Mouse (Mus musculus) stomach, embryonic 16.5 days (tissue): ENCODE data around the gene Sigirr. TPM values are rescaled to one million over a fixed set of nuclear protein-coding genes. Genes with fewer than 3 reads are reported as not detected.

ENCODE experiments used
- ATAC-seq: fragments of 200-750 bp; cut with Nextera tagmentation; 2 replicates; pipeline ENCODE4 v1.8.0; 2017; ENCODE audit warnings: moderate number of reproducible peaks, moderate TSS enrichment; ENCODE audit not compliant: insufficient read depth, low FRiP score
- H3K27ac ChIP-seq: fragments of 300-500 bp; sonication (generic); 2 replicates; pipeline ENCODE4 v1.5.1; 2014; ENCODE audit warnings: low read length
- H3K27me3 ChIP-seq: fragments of 300-500 bp; sonication (generic); 2 replicates; pipeline ENCODE4 v1.6.1; 2014; ENCODE audit warnings: low read length, control low read depth, mixed read lengths; ENCODE audit not compliant: control insufficient read depth, insufficient read depth
- H3K36me3 ChIP-seq: fragments of 300-500 bp; sonication (generic); 2 replicates; pipeline ENCODE4 v1.6.1; 2014; ENCODE audit warnings: low read length; ENCODE audit not compliant: control insufficient read depth, insufficient read depth
- H3K4me1 ChIP-seq: fragments of 300-500 bp; sonication (generic); 2 replicates; pipeline ENCODE4 v1.6.1; 2014; ENCODE audit warnings: low read length, control low read depth, mixed read lengths; ENCODE audit not compliant: control insufficient read depth, insufficient read depth
- H3K4me2 ChIP-seq: fragments of 300-500 bp; sonication (generic); 2 replicates; pipeline ENCODE4 v1.6.1; 2014; ENCODE audit warnings: low read depth, low read length, mixed read lengths
- H3K4me3 ChIP-seq: fragments of 300-500 bp; sonication (generic); replicated peaks from 2 replicates; pipeline ENCODE4 v1.5.1; 2014; ENCODE audit warnings: mild to moderate bottlenecking, low read length
- H3K9ac ChIP-seq: fragments of 300-500 bp; sonication (generic); 2 replicates; pipeline ENCODE4 v1.6.1; 2014; ENCODE audit warnings: low read length
- H3K9me3 ChIP-seq: fragments of 300-500 bp; sonication (generic); replicated peaks from 2 replicates; pipeline ENCODE4 v1.6.1; 2016; ENCODE audit warnings: low read length, control low read depth; ENCODE audit not compliant: control insufficient read depth
- WGBS: fragments of 180-500 bp; shearing (Covaris S2); extraction: QIAGEN DNeasy Blood & Tissue Kit; methylation state at CpG from one replicate; pipeline ENCODE4 v1.1.7; 2014; 5-methylcytosine and 5-hydroxymethylcytosine counted together
- polyA plus RNA-seq: library from polyadenylated mRNA; unstranded; fragments of >200 nt; fragmentation: Nextera tagmentation; extraction: Ambion mirVana; gene quantifications from 2 replicates; pipeline ENCODE4 v1.2.1, GENCODE M21; 2015

Gene Sigirr
- polyA plus RNA-seq, 1 experiment from 2014 or later, result 14.7 TPM

DNA sequence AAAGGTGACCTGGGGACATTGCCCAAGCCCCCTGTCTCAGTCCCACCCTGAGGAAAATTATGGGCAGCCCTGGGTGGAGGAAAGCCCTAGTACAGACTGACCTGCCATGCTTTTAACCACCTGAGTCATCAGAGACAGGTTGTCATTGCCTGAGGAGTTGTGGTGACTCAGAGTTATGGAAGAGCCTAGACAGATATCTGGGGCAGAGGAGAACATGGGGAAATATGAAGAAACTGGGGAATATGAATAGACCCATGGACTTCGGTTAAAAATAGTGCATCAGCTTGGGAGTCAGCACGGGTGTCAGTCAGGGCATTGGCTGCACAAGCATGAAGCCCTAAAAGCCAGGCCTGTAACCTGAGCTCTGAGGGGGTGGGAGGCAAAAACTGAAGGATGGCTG is 51.0 kb downstream of the Sigirr start:
- Histone ChIP-seq H3K4me1 (peaks cover 14% of the 10 kb centered on the region), H3K27ac (no peak overlapping the region), H3K27me3 (no peaks in the 10 kb centered on the region), H3K9me3 (no peaks in the 10 kb centered on the region), H3K36me3 (no peaks in the 10 kb centered on the region), H3K9ac (no peak overlapping the region), H3K4me2 (no peak overlapping the region), H3K4me3 (no peak overlapping the region)
- WGBS, result 74% methylated on average over 2 of the region's 2 CpGs
- no peak for ATAC-seq

DNA sequence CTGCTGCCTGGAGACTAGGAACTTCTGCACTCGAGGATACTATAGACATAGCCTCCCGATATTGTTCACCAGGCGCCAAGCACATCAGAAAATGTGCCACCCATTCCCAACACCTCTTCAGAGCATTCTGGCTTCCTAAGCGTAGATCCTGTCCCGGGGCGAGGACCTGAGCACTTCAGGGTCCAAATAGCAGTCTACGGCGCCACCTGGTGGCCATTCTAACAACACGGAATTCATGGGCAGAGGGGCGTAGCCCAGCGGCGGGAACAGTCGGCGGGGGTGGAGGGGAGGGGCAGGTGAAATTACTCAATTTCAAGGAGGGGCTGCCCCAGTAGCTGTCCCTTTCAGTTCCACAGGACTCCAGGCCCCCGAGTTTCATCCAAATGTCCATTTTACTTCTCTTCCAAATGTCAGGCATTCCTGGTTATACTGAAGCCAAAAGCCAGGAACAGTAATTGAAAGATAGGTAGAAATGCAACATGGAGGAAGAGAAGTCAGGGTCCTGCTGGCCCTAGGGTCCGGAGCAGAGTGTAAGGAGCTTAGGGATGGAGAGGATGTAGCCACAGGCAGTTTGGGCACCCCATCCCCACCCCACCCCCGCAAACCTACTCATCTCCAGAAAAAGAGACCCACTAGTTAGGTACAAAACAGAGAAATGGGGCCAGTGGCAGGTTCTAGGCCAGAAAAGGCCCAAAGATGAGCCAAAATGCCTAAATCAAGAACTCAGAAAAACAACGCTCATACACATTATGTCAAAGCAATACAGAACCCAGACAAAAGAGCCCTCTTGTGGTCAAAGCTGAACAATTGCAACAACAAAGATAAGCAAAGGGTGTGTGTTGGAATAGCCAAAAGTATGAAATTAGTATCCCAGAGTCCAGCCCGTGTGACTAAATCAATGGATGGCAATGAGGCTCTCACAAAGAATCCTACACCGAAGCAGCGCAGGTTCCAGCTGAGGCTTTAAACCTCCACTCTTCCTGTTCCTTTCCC is 51.9 kb downstream of the Sigirr start:
- Histone ChIP-seq H3K9me3 (no peaks in the 10 kb centered on the region), H3K4me3 (peak overlapping the region; percentile 39), H3K9ac (peak overlapping the region; percentile 71), H3K27me3 (no peaks in the 10 kb centered on the region), H3K36me3 (no peaks in the 10 kb centered on the region), H3K4me2 (peak overlapping the region; percentile 91), H3K4me1 (peaks cover 14% of the 10 kb centered on the region), H3K27ac (peak overlapping the region; percentile 98)
- peak; percentile 89 for ATAC-seq
- 8% methylated on average over 21 of the region's 21 CpGs for WGBS

DNA sequence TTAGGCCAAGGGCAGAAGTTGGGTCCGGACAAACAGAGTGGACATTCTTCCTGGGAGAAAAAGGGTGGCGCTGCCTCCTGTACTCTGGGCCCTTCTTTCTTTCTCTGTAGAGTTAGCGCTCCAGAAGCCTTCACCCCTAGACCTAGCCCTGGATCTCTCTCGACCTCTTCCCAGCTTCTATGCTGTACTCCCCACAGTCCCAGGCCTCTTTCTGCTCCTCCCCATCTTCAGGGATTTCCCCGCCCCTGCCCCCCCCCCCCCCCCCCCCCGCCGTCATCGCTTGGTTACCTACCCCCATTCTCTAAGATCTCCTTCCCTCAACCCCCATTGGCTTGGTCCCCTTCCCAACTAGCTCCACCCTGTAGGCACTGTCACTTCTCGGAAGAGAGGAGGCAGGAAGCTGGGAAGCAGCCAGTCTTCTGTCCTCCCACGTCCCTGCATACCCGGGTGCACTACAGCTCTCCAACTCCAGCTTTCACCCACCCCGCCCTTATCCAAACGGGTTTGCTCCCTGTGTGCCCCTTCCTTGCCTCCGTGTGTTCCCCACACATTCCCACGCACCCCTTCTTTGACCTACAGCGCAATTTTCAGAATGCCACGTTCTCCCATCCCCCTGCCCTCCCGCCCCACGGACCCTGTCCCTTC is 52.7 kb downstream of the Sigirr start:
- peak overlapping the region; percentile 98 for H3K27ac ChIP-seq
- peaks cover 20% of the 10 kb centered on the region for H3K4me1 ChIP-seq
- peak; percentile 89 for ATAC-seq
- H3K4me3 ChIP-seq, result peak overlapping the region; percentile 39
- no peaks in the 10 kb centered on the region for H3K27me3 ChIP-seq
- H3K36me3 ChIP-seq, result no peaks in the 10 kb centered on the region
- 5% methylated on average over 17 of the region's 19 CpGs for WGBS
- no peaks in the 10 kb centered on the region for H3K9me3 ChIP-seq
- H3K9ac ChIP-seq, result peak overlapping the region; percentile 71
- peak overlapping the region; percentile 91 for H3K4me2 ChIP-seq

GRCm38 (mm10) chr7:141046931-141047580 is 53.3 kb downstream of the Sigirr start:
- peak overlapping the region; percentile 91 for H3K4me2 ChIP-seq
- ATAC-seq, result no peak

GRCm38 (mm10) chr7:141042539-141042938 is 57.8 kb downstream of the Sigirr start:
- H3K4me2 ChIP-seq, result no peak overlapping the region
- H3K36me3 ChIP-seq, result no peaks in the 10 kb centered on the region
- H3K4me1 ChIP-seq, result peaks cover 32% of the 10 kb centered on the region
- H3K27ac ChIP-seq, result peak overlapping the region; percentile 92
- 40% methylated on average over 4 of the region's 4 CpGs for WGBS
- no peaks in the 10 kb centered on the region for H3K27me3 ChIP-seq
- ATAC-seq, result peak; percentile 35; the same call in 1 of the 2 replicates
- no peak overlapping the region for H3K4me3 ChIP-seq
- H3K9ac ChIP-seq, result peak overlapping the region; percentile 31; the same call in 1 of the 2 replicates
- H3K9me3 ChIP-seq, result no peaks in the 10 kb centered on the region

More at GRCm38 (mm10) chr7:141046931-141047580, 53.3 kb downstream of the Sigirr start:
- H3K9me3 ChIP-seq, result no peaks in the 10 kb centered on the region
- H3K36me3 ChIP-seq, result no peaks in the 10 kb centered on the region
- WGBS, result 54% methylated on average over 6 of the region's 6 CpGs
- peak overlapping the region; percentile 98 for H3K27ac ChIP-seq
- peaks cover 24% of the 10 kb centered on the region for H3K4me1 ChIP-seq
- peak overlapping the region; percentile 17; the same call in 1 of the 2 replicates for H3K4me3 ChIP-seq
- no peaks in the 10 kb centered on the region for H3K27me3 ChIP-seq
- H3K9ac ChIP-seq, result peak overlapping the region; percentile 67

- H3K27ac ChIP-seq, result peak overlapping the region; percentile 95
- 4% methylated on average over 5 of the region's 5 CpGs for WGBS
- H3K4me1 ChIP-seq, result peaks cover 24% of the 10 kb centered on the region
- H3K27me3 ChIP-seq, result no peaks in the 10 kb centered on the region
- H3K36me3 ChIP-seq, result no peaks in the 10 kb centered on the region
- peak; percentile 87 for ATAC-seq
- H3K4me2 ChIP-seq, result no peak overlapping the region
- H3K4me3 ChIP-seq, result no peak overlapping the region
- no peak overlapping the region for H3K9ac ChIP-seq
- no peaks in the 10 kb centered on the region for H3K9me3 ChIP-seq
These were observed 58.7 kb downstream of the Sigirr start for GRCm38 (mm10) chr7:141041661-141042060.

Other genes with a start within 250 kb of the Sigirr start
- gene Gm45785, start 244.2 kb downstream of the Sigirr start, polyA plus RNA-seq, result not detected in 2 replicates
- gene Ric8a, start 243.6 kb downstream of the Sigirr start, polyA plus RNA-seq, result 62.5 and 77.8 TPM in 2 replicates
- 43.5 and 46.6 TPM in 2 replicates for gene Bet1l, start 243.0 kb downstream of the Sigirr start, polyA plus RNA-seq
- 189 and 193 TPM in 2 replicates for gene Psmd13, start 218.6 kb downstream of the Sigirr start, polyA plus RNA-seq
- 24.0 and 27.4 TPM in 2 replicates for gene Sirt3, start 218.3 kb downstream of the Sigirr start, polyA plus RNA-seq
- 1.3 and 19.4 TPM in 2 replicates for gene Cox8b, start 200.1 kb downstream of the Sigirr start, polyA plus RNA-seq
- 9.9 and 10.0 TPM in 2 replicates for gene Nlrp6, start 179.7 kb downstream of the Sigirr start, polyA plus RNA-seq
- gene Pgghg, start 159.2 kb downstream of the Sigirr start, polyA plus RNA-seq, result 25.6 and 27.3 TPM in 2 replicates
- 3.8 and 4.4 TPM in 2 replicates for gene Ifitm5, start 150.3 kb downstream of the Sigirr start, polyA plus RNA-seq
- gene Gm45717, start 144.6 kb downstream of the Sigirr start, polyA plus RNA-seq, result not detected in 2 replicates
- 1,006 and 1,276 TPM in 2 replicates for gene Ifitm2, start 144.6 kb downstream of the Sigirr start, polyA plus RNA-seq
- 156 and 185 TPM in 2 replicates for gene Ifitm1, start 133.4 kb downstream of the Sigirr start, polyA plus RNA-seq
- gene Ifitm3, start 89.8 kb downstream of the Sigirr start, polyA plus RNA-seq, result 322 and 395 TPM in 2 replicates
- 5.5 and 7.5 TPM in 2 replicates for gene Ifitm6, start 82.6 kb downstream of the Sigirr start, polyA plus RNA-seq
- gene Gm17387, start 71.4 kb downstream of the Sigirr start, polyA plus RNA-seq, result not detected in 2 replicates
- 4.9 and 5.1 TPM in 2 replicates for gene B4galnt4, start 39.5 kb downstream of the Sigirr start, polyA plus RNA-seq
- gene Pkp3, start 22.4 kb downstream of the Sigirr start, polyA plus RNA-seq, result 74.2 and 103 TPM in 2 replicates
- gene Ano9, start 17.2 kb upstream of the Sigirr start, polyA plus RNA-seq, result 22.5 and 26.2 TPM in 2 replicates
- 56.0 and 59.4 TPM in 2 replicates for gene Ptdss2, start 21.8 kb upstream of the Sigirr start, polyA plus RNA-seq
- gene Rnh1, start 72.3 kb upstream of the Sigirr start, polyA plus RNA-seq, result 240 and 265 TPM in 2 replicates
- 45.1 and 48.0 TPM in 2 replicates for gene Hras, start 93.4 kb upstream of the Sigirr start, polyA plus RNA-seq
- 7.1 TPM in 2 replicates for gene Lrrc56, start 93.6 kb upstream of the Sigirr start, polyA plus RNA-seq
- 4.8 and 6.3 TPM in 2 replicates for gene Lmntd2, start 113.5 kb upstream of the Sigirr start, polyA plus RNA-seq
- gene Rassf7, start 115.3 kb upstream of the Sigirr start, polyA plus RNA-seq, result 82.3 and 104 TPM in 2 replicates
- 57.6 and 67.7 TPM in 2 replicates for gene Phrf1, start 128.2 kb upstream of the Sigirr start, polyA plus RNA-seq
- gene Irf7, start 165.9 kb upstream of the Sigirr start, polyA plus RNA-seq, result 3.5 and 3.6 TPM in 2 replicates
- gene Cdhr5, start 176.2 kb upstream of the Sigirr start, polyA plus RNA-seq, result 16.0 and 17.0 TPM in 2 replicates
- 23.2 and 24.8 TPM in 2 replicates for gene Sct, start 178.6 kb upstream of the Sigirr start, polyA plus RNA-seq
- gene Drd4, start 191.4 kb upstream of the Sigirr start, polyA plus RNA-seq, result 0.18 TPM in 1 of 2 replicates, not detected in the other
- gene Deaf1, start 227.1 kb upstream of the Sigirr start, polyA plus RNA-seq, result 61.3 and 64.3 TPM in 2 replicates
- 35.9 and 36.5 TPM in 2 replicates for gene Tmem80, start 227.2 kb upstream of the Sigirr start, polyA plus RNA-seq
- gene Eps8l2, start 238.3 kb upstream of the Sigirr start, polyA plus RNA-seq, result 79.4 and 108 TPM in 2 replicates